Mouse (Mus musculus) CH12.LX (cell line): Measurements from ENCODE around the gene Mvb12b. TPM values are rescaled to one million over a fixed set of nuclear protein-coding genes. Genes with fewer than 3 reads are reported as not detected.
A peak's percentile ranks its signal among the peaks of the same experiment; 100 is the strongest.

Experiments used
- DNase-seq: peaks from one replicate; pipeline ENCODE4 v3.0.0-alpha.2; 2013; ENCODE audit errors: extremely low read depth
- H3K27ac ChIP-seq: 2 replicates; pipeline ENCODE4 v1.5.1; 2012; ENCODE audit warnings: low read depth, mild to moderate bottlenecking, control low read depth, moderate library complexity; ENCODE audit not compliant: insufficient read depth
- H3K27me3 ChIP-seq: replicated peaks from 2 replicates; pipeline ENCODE3; 2012; ENCODE audit warnings: inconsistent platforms
- H3K36me3 ChIP-seq, 2 experiments: replicated peaks in 1 of 2; 2 replicates each; pipeline versions ENCODE3 to v1.6.1; 2012; ENCODE audit warnings: inconsistent platforms in 1 of 2, low read length in 1 of 2, mild to moderate bottlenecking in 1 of 2, mixed read lengths in 1 of 2, moderate library complexity in 1 of 2; ENCODE audit not compliant: control insufficient read depth in 1 of 2, insufficient read depth in 1 of 2
- H3K4me1 ChIP-seq, 2 experiments: 2 replicates each; pipeline ENCODE4 v1.6.1; 2012; ENCODE audit warnings: inconsistent platforms in 1 of 2, moderate library complexity in 1 of 2; ENCODE audit not compliant: insufficient read depth in 2 of 2, control insufficient read depth in 1 of 2
- H3K4me2 ChIP-seq: 2 replicates; pipeline ENCODE4 v1.6.1; 2012; ENCODE audit warnings: low read depth, mild to moderate bottlenecking, control low read depth; ENCODE audit not compliant: poor library complexity, insufficient read depth, severe bottlenecking
- H3K4me3 ChIP-seq, 3 experiments: fragments of 150-350 bp in 1 of 3; sonication (generic) in 1 of 3; replicated peaks in 1 of 3; 2 replicates each; pipeline versions ENCODE3 to v1.5.1; 2011 to 2012; ENCODE audit warnings: low read depth in 2 of 3, low read length in 2 of 3, mild to moderate bottlenecking in 2 of 3, moderate library complexity in 2 of 3, control low read depth in 1 of 3, improper control_type of control experiment in 1 of 3, inconsistent platforms in 1 of 3, mixed read lengths in 1 of 3; ENCODE audit not compliant: poor library complexity in 1 of 3
- H3K79me2 ChIP-seq: replicated peaks from 2 replicates; pipeline ENCODE4 v1.6.1; 2012; ENCODE audit warnings: mild to moderate bottlenecking, moderate library complexity; ENCODE audit not compliant: control insufficient read depth, poor library complexity, insufficient read depth, severe bottlenecking; ENCODE audit errors: extremely low read depth
- H3K9ac ChIP-seq: 2 replicates; pipeline ENCODE4 v1.6.1; 2012; ENCODE audit warnings: low read depth, mild to moderate bottlenecking, control low read depth, moderate library complexity; ENCODE audit not compliant: insufficient read depth
- H3K9me3 ChIP-seq: replicated peaks from 2 replicates; pipeline ENCODE3; 2012; ENCODE audit warnings: low read length, inconsistent platforms, mixed read lengths
- BHLHE40 ChIP-seq: IDR thresholded peaks from 2 replicates; pipeline ENCODE4 v1.6.1; 2011; ENCODE audit warnings: mild to moderate bottlenecking, low read depth, low read length, improper control_type of control experiment
- CHD2 ChIP-seq: IDR thresholded peaks from 2 replicates; pipeline ENCODE4 v1.6.1; 2011; ENCODE audit warnings: low read length, improper control_type of control experiment
- CTCF ChIP-seq, 2 experiments: IDR thresholded peaks in 1 of 2; conservative IDR thresholded peaks in 1 of 2; 2 replicates each; pipeline ENCODE4 v1.5.1; 2011 to 2012; ENCODE audit warnings: low read depth in 2 of 2, low read length in 2 of 2, improper control_type of control experiment in 1 of 2, inconsistent platforms in 1 of 2, mild to moderate bottlenecking in 1 of 2, moderate library complexity in 1 of 2
- E2F4 ChIP-seq: IDR thresholded peaks from 2 replicates; pipeline ENCODE4 v1.6.1; 2011; ENCODE audit warnings: low read depth, low read length, improper control_type of control experiment; ENCODE audit not compliant: insufficient replicate concordance
- ELF1 ChIP-seq: IDR thresholded peaks from 2 replicates; pipeline ENCODE4 v1.6.1; 2014; ENCODE audit warnings: low read depth, mild to moderate bottlenecking, inconsistent platforms, low read length, improper control_type of control experiment
- GABPA ChIP-seq: IDR thresholded peaks from 2 replicates; pipeline ENCODE4 v1.6.1; 2012; ENCODE audit warnings: low read depth, low read length, improper control_type of control experiment, inconsistent platforms; ENCODE audit not compliant: insufficient replicate concordance
- IRF4 ChIP-seq: IDR thresholded peaks from 2 replicates; pipeline ENCODE4 v1.6.1; 2014; ENCODE audit warnings: low read depth, mild to moderate bottlenecking, inconsistent platforms, low read length, improper control_type of control experiment
- JUND ChIP-seq: conservative IDR thresholded peaks from 2 replicates; pipeline ENCODE4 v1.6.1; 2011; ENCODE audit warnings: low read depth, low read length, improper control_type of control experiment
- MAFK ChIP-seq: IDR thresholded peaks from 2 replicates; pipeline ENCODE4 v1.6.1; 2011; ENCODE audit warnings: low read length, improper control_type of control experiment; ENCODE audit not compliant: insufficient replicate concordance
- NELFE ChIP-seq: IDR thresholded peaks from 2 replicates; pipeline ENCODE4 v1.6.1; 2011; ENCODE audit warnings: low read depth, low read length, improper control_type of control experiment
- NRF1 ChIP-seq: IDR thresholded peaks from 2 replicates; pipeline ENCODE4 v1.6.1; 2014; ENCODE audit warnings: low read depth, mild to moderate bottlenecking, inconsistent platforms, low read length, improper control_type of control experiment, moderate library complexity
- PAX5 ChIP-seq: IDR thresholded peaks from 2 replicates; pipeline ENCODE4 v1.6.1; 2012; ENCODE audit warnings: low read length, inconsistent platforms, mixed read lengths
- RAD21 ChIP-seq: IDR thresholded peaks from 2 replicates; pipeline ENCODE4 v1.6.1; 2011; ENCODE audit warnings: low read depth, mild to moderate bottlenecking, low read length, improper control_type of control experiment, moderate library complexity
- RCOR1 ChIP-seq: conservative IDR thresholded peaks from 2 replicates; pipeline ENCODE4 v1.6.1; 2012; ENCODE audit warnings: low read depth, mild to moderate bottlenecking, inconsistent platforms, low read length, improper control_type of control experiment
- SIN3A ChIP-seq: IDR thresholded peaks from 2 replicates; pipeline ENCODE4 v1.6.1; 2012; ENCODE audit warnings: low read length, improper control_type of control experiment, inconsistent platforms
- TBP ChIP-seq: conservative IDR thresholded peaks from 2 replicates; pipeline ENCODE4 v1.6.1; 2011; ENCODE audit warnings: low read depth, low read length, improper control_type of control experiment
- UBTF ChIP-seq: IDR thresholded peaks from 2 replicates; pipeline ENCODE4 v1.6.1; 2012; ENCODE audit warnings: low read depth, mild to moderate bottlenecking, inconsistent platforms, low read length, improper control_type of control experiment, moderate library complexity
- ZMIZ1 ChIP-seq: IDR thresholded peaks from 2 replicates; pipeline ENCODE4 v1.6.1; 2012; ENCODE audit warnings: low read depth, mild to moderate bottlenecking, inconsistent platforms, low read length, improper control_type of control experiment
- dilution Hi-C: fragments of 300-500 bp; cut with MboI; formaldehyde crosslinking; loops from 2 replicates; pipeline ENCODE4 v1.14.3; 2020; ENCODE audit warnings: low sequenced_read_pairs; ENCODE audit not compliant: extremely low pct_unique_long_range_greater_than_20kb, extremely low pct_ligation_motif_present
- in situ Hi-C: fragments of 300-500 bp; cut with MboI; formaldehyde crosslinking; loops from 3 replicates; pipeline ENCODE4 v1.14.3; 2019; ENCODE audit warnings: low sequenced_read_pairs, low pct_ligation_motif_present, low pct_unique_long_range_greater_than_20kb, mixed read lengths
- polyA plus RNA-seq: library from polyadenylated mRNA; unstranded; fragments of >175 nt; gene quantifications from 2 replicates; pipeline ENCODE4 v1.2.1, GENCODE M21; 2012; ENCODE audit warnings: low read depth; ENCODE audit not compliant: insufficient read length
- total RNA-seq, 2 experiments: library from RNA; depleted of rRNA; stranded (reverse); fragments of 300-350 nt in 1 of 2; fragments of >200 nt in 1 of 2; gene quantifications; 2 replicates each; pipeline ENCODE4 v1.2.3; 2012 to 2014

Gene Mvb12b
- total and polyA plus RNA-seq, 3 experiments = 3.0 to 16.7 (median 5.3) TPM

DNA sequence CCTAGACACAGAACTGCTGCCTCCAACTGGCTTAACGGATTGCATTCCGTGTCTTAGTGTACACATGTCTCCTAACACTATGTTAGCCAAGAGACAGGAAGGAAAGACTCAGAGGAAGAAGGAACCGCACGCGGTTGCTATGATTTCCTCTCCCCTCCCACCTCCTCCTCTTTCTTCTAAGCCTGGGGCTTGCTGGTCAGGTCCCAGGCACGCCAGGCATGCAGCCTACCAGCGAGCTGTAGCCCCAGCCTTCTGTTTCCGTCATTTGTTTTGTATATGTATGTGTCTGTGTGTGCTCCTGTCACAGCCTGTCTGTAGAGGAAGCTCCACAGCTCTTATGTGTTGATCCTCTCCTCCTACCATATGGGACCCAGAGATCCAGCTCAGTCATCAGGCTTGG, 20.6 kb upstream of the Mvb12b start:
- dilution Hi-C loops (no loop called here), in situ Hi-C loops (no loop called here)
- Histone ChIP-seq H3K79me2 (no peaks in the 10 kb centered on the region), H3K9me3 (peaks cover 4% of the 10 kb centered on the region), H3K4me1 (peaks cover 7 to 8% of the 10 kb centered on the region in 2 experiments; a peak in 3 of 4 replicates), H3K4me2 (no peak overlapping the region), H3K9ac (no peak overlapping the region), H3K36me3 (no peaks in the 10 kb centered on the region), H3K27ac (no peak overlapping the region), H3K27me3 (no peaks in the 10 kb centered on the region), H3K4me3 (no peak overlapping the region)
- no peak for TF ChIP-seq TBP
- TF ChIP-seq NRF1 = no peak
- no peak for TF ChIP-seq GABPA
- TF ChIP-seq SIN3A = no peak
- no peak for TF ChIP-seq MAFK
- DNase-seq = no peak

DNA sequence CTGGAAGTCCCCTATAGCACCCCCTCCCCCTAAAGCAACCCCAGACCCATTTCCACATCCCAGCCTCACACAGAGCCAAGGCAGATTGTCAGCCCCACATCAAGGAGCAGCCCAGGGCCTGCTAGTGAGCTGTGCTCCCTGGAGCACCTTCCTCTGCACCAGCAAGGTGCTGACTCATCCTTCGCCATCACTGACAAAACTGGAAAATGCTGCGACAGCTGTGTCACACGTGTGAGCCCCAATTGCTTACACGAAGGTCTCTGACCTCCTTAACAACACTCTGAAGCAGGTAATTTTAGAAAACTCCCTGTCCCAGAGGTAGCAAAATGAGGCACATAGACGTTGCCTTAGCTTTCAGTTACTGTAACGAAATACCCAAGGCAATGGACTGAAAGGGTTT, 19.4 kb upstream of the Mvb12b start:
- Histone ChIP-seq H3K4me1 (peaks cover 5 to 8% of the 10 kb centered on the region in 2 experiments; a peak in 3 of 4 replicates), H3K27me3 (no peaks in the 10 kb centered on the region), H3K79me2 (no peaks in the 10 kb centered on the region), H3K27ac (no peak overlapping the region), H3K36me3 (no peaks in the 10 kb centered on the region), H3K4me2 (no peak overlapping the region), H3K9me3 (peaks cover 4% of the 10 kb centered on the region), H3K9ac (no peak overlapping the region), H3K4me3 (no peak overlapping the region)
- no peak for DNase-seq
- dilution Hi-C loops = no loop called here
- in situ Hi-C loops = no loop called here
- TF ChIP-seq UBTF (no peak), ZMIZ1 (no peak), RAD21 (no peak), JUND (no peak), BHLHE40 (peak; percentile 50), ELF1 (no peak), GABPA (no peak), NELFE (no peak), CTCF (conservative IDR thresholded peaks at IDR 0.05 in 1 of 2, IDR thresholded peaks at IDR 0.05 in 1 of 2; ENCODE audit: low read depth in 2 of 2, low read length in 2 of 2) (no peak), IRF4 (no peak), PAX5 (no peak), E2F4 (no peak), MAFK (peak; percentile 38; the same call in 1 of the 2 replicates), RCOR1 (no peak), CHD2 (no peak)
